Mouse (Mus musculus) layer of hippocampus, postnatal 14 days (tissue): ENCODE data around the gene Tmem120b. TPM values are rescaled to one million over a fixed set of nuclear protein-coding genes. Genes with fewer than 3 reads are reported as not detected.

Source experiments
- DNase-seq, 2 experiments: peaks; one replicate each; pipeline ENCODE4 v3.0.0; 2021 to 2022; ENCODE audit warnings: low spot score in 2 of 2, mixed read lengths in 1 of 2
- total RNA-seq, 2 experiments: library from RNA; stranded (reverse); gene quantifications; 2 replicates each; pipeline ENCODE4 v1.2.3; 2021

Gene Tmem120b
- total RNA-seq, 2 experiments from 2014 or later: 20.1 to 20.3 TPM

DNA sequence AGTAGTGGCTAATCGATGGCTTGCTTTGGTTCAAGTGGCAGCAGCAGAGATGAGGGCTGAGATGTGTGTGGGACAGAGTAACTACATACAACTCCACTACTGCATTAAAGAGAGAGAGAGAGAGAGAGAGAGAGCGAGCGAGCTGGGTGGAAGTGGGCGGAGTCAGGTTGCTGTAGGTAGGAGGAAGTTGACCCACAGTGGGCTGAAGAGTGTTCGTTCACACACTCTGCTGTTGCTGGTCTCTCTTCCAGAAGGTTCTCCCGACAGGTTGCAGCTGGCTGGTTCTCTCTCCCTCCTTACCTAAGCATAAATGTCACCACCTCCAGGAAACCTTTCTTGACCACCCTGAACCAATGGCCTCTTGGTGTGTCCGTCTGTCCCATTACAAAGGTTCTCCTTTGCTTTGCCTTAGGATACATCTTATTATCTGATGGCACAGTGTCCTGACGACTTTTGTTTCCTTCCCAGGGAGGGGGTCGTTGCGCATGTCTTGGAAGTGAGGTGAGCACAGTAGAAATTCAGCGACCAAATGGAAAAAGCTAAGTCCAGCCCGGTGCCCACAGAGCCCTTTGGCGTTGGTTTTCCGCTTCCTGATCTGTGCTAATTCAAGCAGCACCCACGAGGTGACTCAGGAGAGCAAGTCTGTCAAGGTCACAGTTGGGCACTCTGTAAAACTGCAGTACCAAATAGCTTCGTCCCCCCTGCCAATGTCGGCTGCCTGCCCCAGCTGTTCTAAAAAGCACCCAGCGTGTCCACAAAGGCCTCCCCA, 57.6 kb downstream of the Tmem120b start:
- DNase-seq: no peak

DNA sequence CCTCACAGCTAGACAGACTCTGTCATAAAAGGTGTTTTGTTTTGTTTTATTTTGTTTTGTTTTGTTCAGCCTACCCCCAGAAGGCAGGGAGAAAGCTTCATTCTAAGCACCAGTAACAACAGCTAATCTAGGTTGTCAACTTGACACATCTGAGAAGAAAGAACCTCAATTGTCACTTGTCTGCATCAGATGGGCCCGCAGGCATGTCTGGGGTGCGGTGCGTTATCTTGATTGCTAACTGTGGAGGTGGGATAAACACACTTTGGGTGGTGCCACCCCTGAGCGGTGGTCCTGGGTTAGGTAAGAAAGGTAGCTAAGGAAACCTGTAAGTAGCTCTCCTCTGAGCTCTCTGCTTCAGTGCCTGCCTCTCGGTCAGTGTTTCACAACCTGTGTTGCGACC, 58.8 kb downstream of the Tmem120b start:
- no peak for DNase-seq

DNA sequence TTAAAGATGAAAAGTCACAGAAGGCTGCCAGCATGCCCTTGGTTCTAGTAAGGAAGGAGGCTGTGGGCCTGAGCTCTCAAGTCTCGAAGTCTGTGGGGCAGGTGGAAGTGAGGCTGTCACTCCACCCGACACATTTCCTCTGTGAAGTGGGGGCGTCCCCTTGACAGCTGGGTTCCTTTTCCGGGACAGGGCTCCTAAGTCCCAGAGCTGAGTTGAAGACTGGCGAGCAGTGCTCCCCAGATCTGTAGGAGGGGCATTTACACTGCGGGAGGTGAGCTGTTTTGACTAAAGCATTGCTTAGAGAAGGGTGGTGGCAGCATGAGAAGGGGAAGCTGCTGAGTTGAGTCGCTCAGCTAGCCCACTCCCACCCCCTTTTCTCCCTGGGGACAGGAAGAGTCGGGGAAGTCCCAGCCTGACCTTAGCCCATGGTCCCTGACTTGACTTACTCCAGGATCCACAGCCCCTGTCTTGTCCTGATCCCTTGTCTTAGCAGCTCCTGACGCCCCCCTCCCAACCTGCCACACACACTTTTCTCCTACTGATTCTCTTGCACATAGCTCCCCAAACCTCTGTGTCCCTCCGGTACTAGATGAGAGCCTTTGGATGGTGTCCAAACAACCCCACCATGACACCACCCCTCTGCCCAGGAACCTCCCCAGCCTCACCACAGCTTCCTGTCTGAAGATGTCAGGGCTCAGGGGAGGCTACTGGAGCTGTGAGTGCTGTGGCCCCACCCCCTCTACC, 60.4 kb downstream of the Tmem120b start:
- no peak for DNase-seq

DNA sequence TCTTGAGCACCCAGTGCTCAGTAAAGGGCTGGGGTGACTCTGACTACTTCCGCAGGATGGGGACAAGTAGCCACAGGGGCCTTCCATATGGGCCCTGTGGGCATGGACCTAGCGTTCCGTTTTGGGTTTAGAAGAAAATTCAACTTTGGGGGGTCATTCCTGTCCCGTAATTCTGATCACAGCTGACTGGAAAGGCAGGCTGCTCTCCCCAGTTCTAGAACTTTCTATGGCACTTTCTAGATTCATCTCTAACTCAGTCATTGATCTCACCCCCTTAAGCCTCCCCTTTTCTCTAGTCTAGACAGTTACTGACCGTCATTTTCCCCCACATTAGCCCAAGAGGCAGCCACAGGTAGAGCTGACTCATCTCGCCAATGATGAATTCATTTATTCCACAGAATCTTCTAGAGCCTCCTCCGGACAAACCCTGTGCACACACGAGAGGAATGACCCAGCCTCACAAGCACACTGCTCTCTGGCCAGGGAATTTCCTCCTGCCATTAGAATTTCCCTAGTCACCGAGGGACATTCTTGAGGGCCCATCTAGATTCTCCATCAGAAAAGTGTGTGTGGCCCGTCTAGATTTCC, 61.0 kb downstream of the Tmem120b start:
- DNase-seq: no peak

DNA sequence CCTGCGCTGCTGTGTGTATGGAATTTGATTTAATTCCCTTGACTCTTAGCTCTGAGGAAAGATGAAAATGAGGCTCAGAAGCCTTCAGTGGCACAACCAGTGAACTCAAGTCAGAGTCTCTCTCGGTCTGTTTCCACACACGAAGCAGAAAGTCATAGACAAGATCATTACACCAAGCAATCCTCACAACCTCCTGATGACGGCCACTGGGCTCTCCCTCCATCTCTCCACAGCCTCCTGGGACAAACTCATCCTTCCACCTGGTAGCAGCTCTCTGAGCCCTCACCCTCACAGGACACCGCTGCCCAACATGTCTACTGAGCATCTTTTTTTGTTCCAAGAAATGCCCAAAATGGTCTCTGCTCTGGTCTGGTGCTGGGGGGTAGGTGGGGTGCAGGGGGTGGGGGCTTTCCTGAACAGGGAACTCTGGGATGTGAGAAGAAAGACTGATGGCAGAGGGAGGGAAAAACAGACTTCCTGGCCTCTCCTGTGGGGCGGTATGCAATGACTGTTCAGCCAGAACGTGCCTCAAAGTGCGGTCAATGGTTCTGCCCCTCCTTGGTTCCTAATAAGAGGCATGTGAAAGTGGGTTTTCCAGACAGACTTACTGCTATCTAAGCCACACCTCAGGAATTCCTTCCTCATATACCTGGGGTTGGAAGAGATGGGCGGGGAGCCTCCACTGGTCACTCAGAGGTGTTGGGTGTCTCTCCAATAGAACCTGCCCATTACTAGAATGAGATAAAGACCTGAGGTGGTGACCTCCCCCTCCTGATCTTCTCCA, 62.0 kb downstream of the Tmem120b start:
- DNase-seq: no peak

DNA sequence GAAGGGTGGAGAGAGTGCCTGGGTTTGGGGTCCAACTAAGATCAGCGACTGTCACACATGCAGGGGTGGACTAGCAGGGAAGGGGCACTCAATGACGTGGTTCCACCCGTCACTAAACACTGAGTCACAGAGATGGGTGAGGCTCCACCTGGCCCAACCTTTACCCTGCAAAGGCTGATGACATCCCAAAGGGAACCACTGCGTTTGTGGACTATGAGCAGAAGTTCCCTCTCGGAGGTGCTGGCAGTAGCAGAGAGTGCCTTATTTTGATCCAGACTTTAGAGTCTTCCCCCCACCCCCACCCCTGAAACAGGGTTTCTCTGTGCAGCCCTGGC, 62.6 kb downstream of the Tmem120b start:
- DNase-seq: no peak

DNA sequence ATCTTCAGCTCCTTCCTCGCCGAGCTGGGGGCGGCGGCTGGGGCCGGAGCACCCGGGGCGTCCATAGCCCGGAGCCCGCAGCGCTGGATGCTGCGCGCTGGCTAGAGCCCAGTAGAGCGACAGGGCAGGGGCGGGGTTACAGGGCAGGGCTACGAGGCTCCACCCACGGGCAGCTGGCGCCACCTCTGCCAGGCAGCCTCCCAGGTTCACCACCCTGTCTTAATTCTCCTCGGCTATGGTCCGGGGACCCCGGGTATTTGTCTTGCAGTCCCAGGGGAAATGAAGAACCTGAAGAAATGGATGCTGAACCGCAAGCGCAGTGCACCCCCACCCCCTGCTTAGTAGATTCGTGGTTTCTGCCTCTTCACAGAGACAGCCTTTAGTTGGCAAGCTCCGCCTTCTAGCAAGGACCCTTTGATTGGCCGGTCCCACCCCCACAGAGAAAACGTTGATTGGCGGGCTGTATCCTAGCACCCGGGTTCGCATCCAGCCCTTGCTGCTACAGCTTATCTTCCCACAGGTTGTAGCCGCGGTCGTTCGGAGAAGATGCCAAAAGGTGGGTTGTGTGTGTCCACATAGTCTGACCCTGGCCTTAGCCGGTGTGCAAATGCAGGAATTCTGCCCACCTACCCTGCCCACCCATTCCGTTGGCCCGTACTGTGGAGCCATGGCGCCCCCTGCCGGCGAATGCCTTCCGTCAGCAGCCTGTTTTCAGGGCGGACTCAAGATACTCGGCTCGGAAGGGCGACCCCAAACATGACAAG, 64.3 kb downstream of the Tmem120b start, which contains the start of gene Rhof:
Rhof (minus strand) TSS at position 385 of the 764 bp plus-strand sequence.
- peak; percentile 88 to 90 for DNase-seq

DNA sequence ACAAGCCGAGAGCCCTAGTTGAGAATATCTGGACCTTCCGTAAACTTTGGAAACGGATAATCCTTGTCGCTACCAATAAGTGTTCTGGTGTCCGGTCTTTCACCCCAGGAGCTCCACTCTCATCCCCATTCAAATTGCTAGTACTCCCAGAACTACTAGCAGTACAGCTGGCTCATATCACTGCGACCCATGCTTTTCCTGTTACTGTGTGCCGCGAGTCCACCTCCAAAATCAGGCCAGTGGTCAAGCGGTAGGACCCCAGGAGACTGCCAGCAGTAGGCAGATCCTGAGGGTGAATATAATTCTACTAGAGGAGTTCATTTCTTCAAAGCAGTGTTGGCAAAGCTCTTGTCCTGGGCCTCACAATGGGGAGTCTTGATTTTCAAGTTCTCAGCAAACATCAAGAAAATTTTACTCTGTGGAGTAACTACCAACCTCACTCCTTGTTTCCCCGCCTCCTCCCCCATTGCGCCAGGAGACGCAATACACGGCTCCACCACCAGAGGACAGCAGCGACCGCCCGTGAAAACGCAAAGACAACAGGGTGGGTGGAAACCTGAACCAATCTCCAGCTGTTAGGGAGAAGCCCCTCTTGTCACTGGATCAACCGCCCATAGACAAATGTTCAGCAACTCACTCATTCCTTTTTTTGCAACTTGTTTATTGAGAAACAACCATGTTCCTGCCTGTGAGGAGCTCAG, 65.0 kb downstream of the Tmem120b start:
- DNase-seq: peak; percentile 92 to 93

DNA sequence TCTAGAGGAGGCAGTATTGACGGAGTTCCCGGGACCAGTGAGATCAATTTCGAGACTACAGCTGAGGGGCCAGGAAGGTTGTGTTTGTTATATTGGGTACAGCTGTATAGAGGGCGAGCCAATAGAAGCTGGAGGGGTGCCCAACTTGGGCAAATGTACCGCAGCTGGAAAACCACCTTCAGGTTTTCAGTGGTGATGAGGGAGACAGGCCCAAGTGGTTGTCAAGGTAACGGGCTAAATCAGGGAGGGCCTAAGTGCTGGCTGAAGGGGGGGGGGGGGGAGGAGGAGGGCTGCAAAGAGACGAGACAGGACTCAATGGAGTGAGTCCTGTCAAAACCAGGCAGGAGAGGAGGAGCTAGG, 65.5 kb downstream of the Tmem120b start:
- DNase-seq: no peak

DNA sequence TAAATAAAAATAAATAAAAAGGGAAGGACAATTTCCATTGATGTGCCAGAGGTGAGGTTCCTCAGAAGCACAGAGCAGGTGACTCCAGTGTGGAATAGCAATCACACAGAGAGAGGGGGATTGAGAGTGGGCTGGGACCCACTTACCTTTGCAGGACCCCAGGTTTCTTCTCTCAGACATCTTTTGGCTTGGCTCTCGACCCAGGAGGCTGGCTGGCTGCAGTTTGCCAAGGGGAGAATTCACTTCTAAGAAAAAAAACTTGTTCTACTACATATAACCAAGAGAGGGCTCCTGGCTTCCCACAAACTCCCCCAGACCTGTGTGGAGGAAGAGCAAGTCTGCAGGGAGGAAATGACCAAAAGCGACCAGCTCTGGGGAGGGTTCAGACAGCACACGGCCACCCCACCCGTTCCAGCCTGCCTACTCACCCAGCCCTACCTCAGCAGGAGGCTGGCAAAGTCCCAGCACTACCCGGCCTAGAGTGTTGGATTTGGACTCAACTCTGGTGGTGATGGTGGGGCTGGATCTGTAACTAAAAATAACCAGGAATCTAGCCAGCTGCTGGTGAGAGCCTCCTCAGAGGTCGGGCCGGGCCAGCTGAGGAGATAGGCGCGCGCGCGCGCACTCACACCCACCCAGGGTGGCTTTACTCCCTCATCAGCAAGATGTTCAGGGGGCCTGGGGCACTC, 66.1 kb downstream of the Tmem120b start:
- no peak for DNase-seq

DNA sequence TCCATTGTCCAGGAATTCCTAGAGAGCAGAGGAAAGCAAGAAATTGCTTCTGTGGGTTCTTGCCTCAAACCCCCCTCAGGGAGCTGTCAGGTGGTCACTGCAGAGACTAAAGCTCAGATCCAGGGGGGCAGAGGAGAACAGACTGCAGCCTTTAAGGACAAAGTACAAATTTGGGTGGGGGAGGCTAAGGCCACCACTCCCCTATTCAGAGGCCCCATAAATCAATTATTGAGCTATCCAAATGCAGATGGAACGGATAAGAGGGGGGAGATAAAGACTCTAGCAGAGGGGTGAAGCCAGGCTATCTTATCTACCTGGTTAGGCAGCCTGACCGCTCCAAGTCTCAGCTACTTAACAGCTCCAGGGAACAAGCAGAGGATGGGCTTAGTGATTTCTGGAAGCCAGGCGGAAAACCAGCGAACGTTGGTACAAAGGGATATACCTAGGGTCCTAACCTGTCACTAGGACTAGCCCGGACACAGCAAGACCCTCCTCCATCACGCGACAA, 66.7 kb downstream of the Tmem120b start:
- DNase-seq: no peak

DNA sequence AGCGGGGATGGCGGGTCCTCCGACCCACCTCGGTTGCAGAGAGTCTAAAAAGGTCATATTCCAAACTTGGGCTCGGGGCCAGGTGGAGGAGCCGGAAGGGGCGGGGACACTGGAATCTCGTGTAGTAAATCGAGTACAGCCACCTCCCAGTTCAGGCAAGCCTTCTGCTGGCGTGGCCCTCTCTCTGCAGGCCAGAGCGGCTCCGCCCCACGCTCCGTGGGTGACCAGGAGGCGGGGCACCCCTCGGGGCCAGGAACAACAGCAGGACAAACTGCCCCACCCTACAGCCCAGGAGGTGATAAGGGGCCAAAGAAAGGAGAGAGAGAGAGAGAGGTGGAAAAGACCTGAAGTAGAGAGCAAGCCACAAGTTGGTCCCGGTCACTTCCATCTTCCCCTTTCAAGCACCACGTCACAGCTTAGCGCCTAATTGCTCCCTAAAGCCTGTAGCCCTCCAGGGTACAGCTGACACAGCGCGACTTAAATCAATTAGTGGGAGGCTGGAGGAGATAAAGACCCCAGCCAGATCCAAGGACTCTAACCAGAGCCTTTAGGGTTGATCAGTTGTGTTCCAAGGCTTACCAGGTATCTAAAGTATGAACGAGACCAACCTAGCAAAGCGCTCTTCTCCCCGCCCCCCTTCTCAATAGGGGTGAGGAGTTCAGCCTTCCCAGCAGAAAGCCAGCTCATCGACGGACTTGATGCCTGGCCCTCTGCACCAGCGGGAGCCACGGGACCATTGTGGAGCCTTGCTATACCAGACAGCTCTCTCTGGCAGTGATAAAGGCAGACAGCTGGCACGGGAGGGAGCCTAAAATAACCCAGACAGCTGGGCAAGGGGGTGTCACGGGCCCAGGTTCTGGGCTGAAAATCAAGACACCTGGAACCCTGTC, 67.5 kb downstream of the Tmem120b start:
- DNase-seq: peak in 1 of 2 experiments; percentile 69

DNA sequence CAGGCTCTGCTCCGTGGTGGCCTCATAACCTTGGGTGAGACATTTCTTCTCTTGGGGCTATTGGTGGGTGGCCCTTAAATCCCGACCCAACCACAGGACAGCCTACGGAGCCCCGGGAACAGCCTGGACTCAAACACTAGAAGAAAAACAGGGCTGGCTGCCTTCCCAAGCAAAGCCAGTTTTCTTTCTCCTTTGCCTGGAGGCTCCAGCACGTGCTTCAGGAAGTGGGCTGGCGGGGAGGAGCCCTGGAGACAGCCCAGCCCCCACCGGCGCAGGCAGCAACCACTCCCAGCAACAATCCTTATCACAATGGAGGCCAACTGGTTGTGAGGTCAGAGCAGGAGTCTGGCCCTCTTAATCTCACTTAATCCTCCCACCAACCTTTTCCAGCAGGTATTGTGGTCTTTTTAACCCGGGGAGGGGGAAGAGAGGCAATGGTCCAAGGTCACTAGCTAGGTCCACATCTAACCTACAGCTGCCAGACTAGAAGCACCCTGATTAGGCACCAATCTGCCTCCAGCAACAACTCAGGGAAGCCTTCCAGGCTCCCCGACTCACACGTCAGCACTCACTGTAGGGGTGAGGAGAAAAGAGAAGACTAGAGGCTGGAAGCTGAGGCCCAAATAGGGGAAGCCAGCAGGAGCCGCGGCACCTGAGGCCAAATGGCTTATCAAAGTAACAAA, 68.3 kb downstream of the Tmem120b start:
- DNase-seq: peak; percentile 81 to 86

DNA sequence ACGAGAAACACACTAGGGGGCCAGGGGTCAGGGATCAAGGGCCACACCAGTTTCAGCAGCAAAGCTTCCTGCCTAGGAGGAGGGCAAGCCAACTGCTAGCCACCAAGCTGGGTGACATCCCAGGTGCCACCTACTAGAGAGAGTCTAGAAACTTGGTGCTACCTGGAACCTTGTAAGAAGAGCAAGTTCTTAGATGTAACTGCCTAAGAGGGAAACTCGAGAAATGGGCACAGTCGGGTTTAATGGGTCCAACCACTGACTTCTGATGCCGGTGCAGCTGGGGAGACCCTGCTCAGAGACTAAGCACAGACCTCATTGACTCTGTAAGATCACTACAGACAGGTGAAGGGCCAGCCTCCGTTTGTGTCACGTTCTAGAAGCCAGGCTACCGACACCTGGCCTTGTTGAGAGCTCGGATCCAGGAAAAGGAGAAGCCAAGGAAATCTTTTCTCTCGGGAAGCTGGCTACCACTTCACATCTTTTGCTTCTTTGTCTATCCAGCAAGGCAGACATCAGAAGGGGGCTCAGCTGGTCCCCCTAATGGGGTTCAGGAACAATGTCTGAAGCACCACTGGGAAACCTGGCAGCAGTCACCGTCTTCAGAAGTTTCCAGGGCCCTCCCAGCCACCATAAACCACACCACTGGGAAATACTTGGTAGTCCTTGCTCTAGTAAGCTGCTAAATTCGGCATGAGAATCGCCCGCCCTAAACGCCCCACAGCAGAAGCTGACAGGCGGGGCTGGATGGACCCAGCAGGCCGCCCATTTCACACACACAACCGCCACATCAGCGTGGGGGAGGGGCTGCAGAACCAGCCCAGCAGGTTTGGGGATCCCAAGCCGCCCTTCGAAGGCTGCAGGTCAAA, 69.1 kb downstream of the Tmem120b start:
- DNase-seq: no peak

DNA sequence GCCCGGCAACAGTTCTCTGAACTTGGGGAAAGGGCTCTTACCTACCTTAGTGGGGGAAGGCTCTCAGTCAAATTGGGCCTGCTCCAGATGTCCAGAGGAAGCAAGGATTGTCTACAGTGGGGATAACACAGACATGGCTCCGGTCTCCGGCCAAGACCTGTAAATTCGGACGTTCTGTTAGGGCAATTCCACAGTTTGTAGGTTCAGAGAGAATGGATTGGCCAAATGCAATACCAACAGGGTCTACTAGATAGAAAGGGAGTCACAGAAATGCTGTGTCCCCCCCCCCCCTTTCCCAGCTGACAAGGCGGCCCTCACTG, 69.7 kb downstream of the Tmem120b start:
- no peak for DNase-seq

DNA sequence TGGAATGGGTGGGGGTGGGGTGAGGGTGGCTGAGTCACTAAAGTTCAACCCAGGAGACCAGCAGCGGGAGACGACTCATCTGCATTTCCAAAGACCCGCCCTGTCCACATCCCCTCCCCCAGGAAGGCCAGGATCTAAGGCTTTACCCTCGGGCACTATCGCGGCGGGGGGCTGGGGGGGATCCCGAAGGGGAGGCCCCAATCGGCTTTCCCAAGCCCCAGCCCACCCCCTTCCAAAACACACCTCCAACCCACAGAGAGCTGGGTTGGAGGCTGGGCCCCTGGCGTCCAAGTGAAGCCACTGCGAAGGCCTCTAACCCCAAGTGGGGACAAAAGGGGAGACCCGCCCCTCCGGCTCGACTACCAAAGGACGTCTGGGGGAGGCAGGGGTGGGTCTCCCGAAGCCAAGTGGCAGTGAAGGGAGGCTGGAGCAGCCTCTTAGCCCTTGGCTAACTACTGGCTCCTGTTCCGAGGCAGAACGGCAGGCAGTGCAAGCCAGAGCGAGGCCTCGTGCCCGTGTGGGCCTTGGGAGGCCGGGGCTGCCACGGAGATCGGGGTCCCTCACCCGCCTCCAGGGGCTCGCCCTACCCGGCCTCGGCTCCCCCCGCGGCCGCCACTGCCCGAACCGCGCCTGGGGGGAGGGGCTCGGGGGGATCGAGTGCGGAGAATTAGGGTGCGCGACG, 70.2 kb downstream of the Tmem120b start:
- no peak for DNase-seq
